ENCODE assay signal across 23 mouse cellular contexts in genomic region chr8:83719693-83720092, GRCm38 (mm10).
"Had no signal": no experiment of that assay in that cellular context is flagged by ENCODE, and none has a peak within 500 bp of the region (broad histone marks: within the 10 kb centered on the region; RNA-seq: fewer than 3 reads in every experiment).

No protein-coding gene starts in this region.

- H3K4me3 ChIP-seq: heart, embryonic 10.5 days; heart, embryonic 12.5 days; hindbrain, embryonic 10.5 days; hindbrain, embryonic 12.5 days; intestine, embryonic 15.5 days; layer of hippocampus, adult 2 months; left cerebral cortex, adult 2 months; limb, embryonic 13.5 days had no signal

- DNase-seq: gastrocnemius, postnatal 25 days; heart, adult 18-20 months; heart, postnatal 10 days; heart, postnatal 4 days; kidney, adult 18-20 months; kidney, adult 8-10 months; kidney, postnatal 10 days; kidney, postnatal 25 days; kidney, postnatal 4 days; liver had no signal

- H3K27ac ChIP-seq: heart, embryonic 10.5 days; hindbrain, embryonic 10.5 days; hindbrain, embryonic 12.5 days; hindbrain, embryonic 14.5 days; intestine, embryonic 15.5 days; layer of hippocampus, adult 2 months; left cerebral cortex, adult 2 months; limb, embryonic 13.5 days had no signal

- H3K4me2 ChIP-seq: heart, embryonic 12.5 days; hindbrain, embryonic 12.5 days; hindbrain, embryonic 14.5 days; intestine, embryonic 15.5 days; limb, embryonic 13.5 days; liver, embryonic 11.5 days had no signal

- H3K9ac ChIP-seq: heart, embryonic 12.5 days; hindbrain, embryonic 12.5 days; hindbrain, embryonic 14.5 days; intestine, embryonic 15.5 days had no signal

- ATAC-seq: hindbrain, embryonic 16.5 days; inflammation-experienced regulatory T-cells, adult 6 months; intestine, embryonic 15.5 days; intestine, postnatal 0 days had no signal

- H3K9me3 ChIP-seq: heart, embryonic 10.5 days; heart, embryonic 12.5 days; hindbrain, embryonic 10.5 days; hindbrain, embryonic 12.5 days; intestine, embryonic 15.5 days; limb, embryonic 13.5 days had no signal

- H3K27me3 ChIP-seq: heart, embryonic 12.5 days; hindbrain, embryonic 12.5 days; intestine, embryonic 15.5 days; limb, embryonic 13.5 days had no signal
